Mouse (Mus musculus) heart, postnatal 0 days (tissue): ENCODE data around the gene Sec16b. TPM values are rescaled to one million over a fixed set of nuclear protein-coding genes. Genes with fewer than 3 reads are reported as not detected.

Source experiments
- ATAC-seq: fragments of 200-750 bp; cut with Nextera tagmentation; 2 replicates; pipeline ENCODE4 v1.8.0; 2017; ENCODE audit warnings: low read depth, moderate number of reproducible peaks, moderate library complexity; ENCODE audit not compliant: insufficient read depth
- DNase-seq: peaks from one replicate; pipeline ENCODE4 v3.0.0-alpha.2; 2016; ENCODE audit warnings: low spot score
- H3K27ac ChIP-seq: fragments of 300-500 bp; sonication (generic); 2 replicates; pipeline ENCODE4 v1.5.1; 2014; ENCODE audit warnings: low read depth, mild to moderate bottlenecking
- H3K27me3 ChIP-seq: fragments of 300-500 bp; sonication (generic); 2 replicates; pipeline ENCODE4 v1.6.1; 2014; ENCODE audit warnings: low read length, mixed read lengths; ENCODE audit not compliant: control insufficient read depth, insufficient read depth
- H3K36me3 ChIP-seq: fragments of 300-500 bp; sonication (generic); replicated peaks from 2 replicates; pipeline ENCODE4 v1.6.1; 2014; ENCODE audit warnings: low read length, mixed read lengths; ENCODE audit not compliant: control insufficient read depth, insufficient read depth
- H3K4me1 ChIP-seq: fragments of 300-500 bp; sonication (generic); 2 replicates; pipeline ENCODE4 v1.6.1; 2014; ENCODE audit warnings: antibody characterized with exemption; ENCODE audit not compliant: control insufficient read depth, insufficient read depth
- H3K4me2 ChIP-seq: fragments of 300-500 bp; sonication (generic); 2 replicates; pipeline ENCODE4 v1.6.1; 2014; ENCODE audit warnings: low read depth, mild to moderate bottlenecking, low read length, moderate library complexity
- H3K4me3 ChIP-seq: fragments of 300-500 bp; sonication (generic); 2 replicates; pipeline ENCODE4 v1.5.1; 2014; ENCODE audit warnings: low read depth, low read length
- H3K9ac ChIP-seq: fragments of 300-500 bp; sonication (generic); replicated peaks from 2 replicates; pipeline ENCODE4 v1.6.1; 2014; ENCODE audit warnings: low read depth, low read length, mixed read lengths
- H3K9me3 ChIP-seq: fragments of 300-500 bp; sonication (generic); replicated peaks from 2 replicates; pipeline ENCODE4 v1.6.1; 2016; ENCODE audit warnings: low read length; ENCODE audit not compliant: control insufficient read depth
- CTCF ChIP-seq: IDR thresholded peaks from 2 replicates; pipeline ENCODE4 v1.5.1; 2016; ENCODE audit warnings: antibody characterized with exemption, control low read depth, low read depth
- EP300 ChIP-seq: IDR thresholded peaks from 2 replicates; pipeline ENCODE4 v1.6.1; 2016; ENCODE audit warnings: antibody characterized with exemption, low read depth
- WGBS: fragments of 180-500 bp; shearing (Covaris S2); extraction: QIAGEN DNeasy Blood & Tissue Kit; methylation state at CpG from one replicate; pipeline ENCODE4 v1.1.7; 2014; 5-methylcytosine and 5-hydroxymethylcytosine counted together
- polyA plus RNA-seq: library from polyadenylated mRNA; unstranded; fragments of >200 nt; fragmentation: Nextera tagmentation; extraction: Ambion mirVana; gene quantifications from 2 replicates; pipeline ENCODE4 v1.2.1, GENCODE M21; 2015
- total RNA-seq: library from RNA; depleted of rRNA; stranded (reverse); fragments of >200 nt; gene quantifications from 2 replicates; pipeline ENCODE4 v1.2.3, GENCODE M21; 2014; ENCODE audit warnings: low replicate concordance; rRNA removed

Gene Sec16b
- total RNA-seq: 1.1 and 1.3 TPM in 2 replicates
- polyA plus RNA-seq: 0.91 and 0.94 TPM in 2 replicates

- Histone ChIP-seq H3K9me3 (no peaks in the 10 kb centered on the region), H3K27ac (peak within 1 kb of the TSS; percentile 19; the same call in 1 of the 2 replicates), H3K36me3 (no peaks in the 10 kb centered on the region), H3K27me3 (no peaks in the 10 kb centered on the region), H3K4me2 (peak within 1 kb of the TSS; percentile 11; the same call in 1 of the 2 replicates), H3K4me1 (no peaks in the 10 kb centered on the region), H3K4me3 (no peak within 1 kb of the TSS), H3K9ac (no peak within 1 kb of the TSS)
- DNase-seq (peak; percentile 9), ATAC-seq (no peak)
- TF ChIP-seq CTCF: no peak
- no peak for TF ChIP-seq EP300
- WGBS: 45% methylated on average over 5 of the region's 5 CpGs
Observed at GRCm38 (mm10) chr1:157506522-157506921, at the start of gene Sec16b. Sec16b (plus strand) TSS chr1:157506728.

- 88% methylated on average over 3 of the region's 3 CpGs for WGBS
- H3K27ac ChIP-seq: no peak overlapping the region
- TF ChIP-seq CTCF (no peak), EP300 (no peak)
Observed at GRCm38 (mm10) chr1:157457789-157458188, 48.7 kb upstream of the Sec16b start.

GRCm38 (mm10) chr1:157458421-157459208 is 47.9 kb upstream of the Sec16b start, which contains the start of gene Cryzl2:
Cryzl2 (plus strand) TSS chr1:157458577.
- Histone ChIP-seq H3K27me3 (no peaks in the 10 kb centered on the region), H3K4me2 (peak within 1 kb of the TSS; percentile 75), H3K36me3 (no peaks in the 10 kb centered on the region), H3K27ac (no peak within 1 kb of the TSS), H3K4me3 (peak within 1 kb of the TSS; percentile 48), H3K9me3 (no peaks in the 10 kb centered on the region), H3K4me1 (0 out of 2 replicates have a peak, but pooled peaks cover 6% of the 10 kb centered on the region), H3K9ac (peak within 1 kb of the TSS; percentile 58)
- ATAC-seq: peak; percentile 96
- 9% methylated on average over 27 of the region's 29 CpGs for WGBS
- peak; percentile 94 for DNase-seq
- TF ChIP-seq CTCF (peak; percentile 88), EP300 (no peak)

More at GRCm38 (mm10) chr1:157457789-157458188, 48.7 kb upstream of the Sec16b start:
- Histone ChIP-seq H3K4me2 (peak overlapping the region; percentile 75; the same call in 1 of the 2 replicates), H3K4me1 (0 out of 2 replicates have a peak, but pooled peaks cover 6% of the 10 kb centered on the region), H3K36me3 (no peaks in the 10 kb centered on the region), H3K9ac (no peak overlapping the region), H3K4me3 (no peak overlapping the region), H3K9me3 (no peaks in the 10 kb centered on the region), H3K27me3 (no peaks in the 10 kb centered on the region)
- ATAC-seq: no peak
- DNase-seq: no peak

GRCm38 (mm10) chr1:157459904-157460303 is 46.6 kb upstream of the Sec16b start:
- DNase-seq: no peak

DNA sequence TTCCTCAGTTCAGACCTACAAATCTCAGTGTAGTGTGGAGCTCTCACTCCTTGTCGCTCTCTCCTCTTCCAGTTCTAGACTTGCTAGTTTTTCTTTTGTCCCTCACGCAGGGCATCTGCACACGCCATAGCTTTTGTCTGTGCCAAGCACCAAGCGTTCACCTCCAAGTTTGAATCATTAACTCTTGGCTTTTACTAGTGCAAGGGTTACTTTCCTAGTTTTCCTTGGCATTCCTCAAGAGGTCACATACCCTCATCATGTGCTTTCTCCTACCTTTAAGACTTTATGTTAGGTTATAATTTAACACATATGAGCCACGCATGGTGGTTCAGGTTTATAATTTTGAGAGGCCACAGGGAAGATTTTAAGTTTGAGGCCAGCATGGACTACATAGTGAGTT is 45.3 kb upstream of the Sec16b start:
- Histone ChIP-seq H3K4me1 (0 out of 2 replicates have a peak, but pooled peaks cover 6% of the 10 kb centered on the region), H3K4me2 (no peak overlapping the region), H3K27ac (no peak overlapping the region), H3K4me3 (no peak overlapping the region), H3K9me3 (no peaks in the 10 kb centered on the region), H3K9ac (no peak overlapping the region), H3K27me3 (no peaks in the 10 kb centered on the region), H3K36me3 (no peaks in the 10 kb centered on the region)
- TF ChIP-seq EP300: no peak
- no peak for TF ChIP-seq CTCF
- ATAC-seq (no peak), DNase-seq (no peak)
- WGBS: 94% methylated on average over 5 of the region's 5 CpGs

More at GRCm38 (mm10) chr1:157459904-157460303, 46.6 kb upstream of the Sec16b start:
- no peak for TF ChIP-seq CTCF
- no peak for TF ChIP-seq EP300
- Histone ChIP-seq H3K36me3 (no peaks in the 10 kb centered on the region), H3K9ac (no peak overlapping the region), H3K27ac (no peak overlapping the region), H3K4me1 (0 out of 2 replicates have a peak, but pooled peaks cover 6% of the 10 kb centered on the region), H3K4me2 (no peak overlapping the region), H3K9me3 (no peaks in the 10 kb centered on the region), H3K27me3 (no peaks in the 10 kb centered on the region), H3K4me3 (no peak overlapping the region)
- 92% methylated on average over 5 of the region's 5 CpGs for WGBS
- no peak for ATAC-seq
